Mouse (Mus musculus): ENCODE measurements around the gene Lmx1b. TPM values are rescaled to one million over a fixed set of nuclear protein-coding genes. Genes with fewer than 3 reads are reported as not detected.

The Lmx1b gene
- polyA plus RNA-seq, 1 experiment from 2014 or later, result 0.04 TPM

- peaks cover 30% of the 10 kb centered on the region for H3K4me1 ChIP-seq (replicated peaks)
- 1% methylated on average over 42 of the region's 42 CpGs for whole genome bisulfite sequencing
- H3K9me3 ChIP-seq (replicated peaks), result no peaks in the 10 kb centered on the region
- H3K4me2 ChIP-seq, result peak overlapping the region; percentile 56
- H3K27me3 ChIP-seq (replicated peaks), result peaks cover 98% of the 10 kb centered on the region
- H3K27ac ChIP-seq (ENCODE audit: poor library complexity, severe bottlenecking), result no peak overlapping the region
- no peaks in the 10 kb centered on the region for H3K36me3 ChIP-seq
- peak overlapping the region; percentile 28 for H3K4me3 ChIP-seq
- ATAC-seq (ENCODE audit: insufficient number of reproducible peaks, low FRiP score), result no peak
- no peak overlapping the region for H3K9ac ChIP-seq
Measured at GRCm38 (mm10) chr2:33642650-33643458, 2.5 kb upstream of the Lmx1b start.

GRCm38 (mm10) chr2:33641859-33642571 is 1.7 kb upstream of the Lmx1b start:
- no peak for ATAC-seq (ENCODE audit: insufficient number of reproducible peaks, low FRiP score)
- peaks cover 30% of the 10 kb centered on the region for H3K4me1 ChIP-seq (replicated peaks)
- peaks cover 98% of the 10 kb centered on the region for H3K27me3 ChIP-seq (replicated peaks)
- 1% methylated on average over 41 of the region's 41 CpGs for WGBS
- H3K9me3 ChIP-seq (replicated peaks), result no peaks in the 10 kb centered on the region
- peak overlapping the region; percentile 56 for H3K4me2 ChIP-seq
- peak overlapping the region; percentile 28 for H3K4me3 ChIP-seq
- H3K27ac ChIP-seq (ENCODE audit: poor library complexity, severe bottlenecking), result no peak overlapping the region
- H3K36me3 ChIP-seq, result no peaks in the 10 kb centered on the region
- no peak overlapping the region for H3K9ac ChIP-seq

- Histone ChIP-seq H3K4me1 (replicated peaks) (peaks cover 30% of the 10 kb centered on the region), H3K4me3 (peak overlapping the region; percentile 57), H3K27me3 (replicated peaks) (peaks cover 91% of the 10 kb centered on the region), H3K9ac (peak overlapping the region; percentile 63; the same call in 1 of the 2 replicates), H3K27ac (ENCODE audit: poor library complexity, severe bottlenecking) (no peak overlapping the region), H3K36me3 (no peaks in the 10 kb centered on the region), H3K9me3 (replicated peaks) (no peaks in the 10 kb centered on the region), H3K4me2 (peak overlapping the region; percentile 90)
- WGBS, result under 1% methylated on average over 54 of the region's 56 CpGs
- peak; percentile 24; the same call in 1 of the 2 replicates for ATAC-seq (ENCODE audit: insufficient number of reproducible peaks, low FRiP score)
Measured at GRCm38 (mm10) chr2:33640978-33641858, 907 bp upstream of the Lmx1b start.

- peak overlapping the region; percentile 57 for H3K4me3 ChIP-seq
- peaks cover 91% of the 10 kb centered on the region for H3K27me3 ChIP-seq (replicated peaks)
- no peaks in the 10 kb centered on the region for H3K36me3 ChIP-seq
- H3K9ac ChIP-seq, result no peak overlapping the region
- WGBS, result 1% methylated on average over 71 of the region's 71 CpGs
- H3K4me1 ChIP-seq (replicated peaks), result peaks cover 30% of the 10 kb centered on the region
- H3K9me3 ChIP-seq (replicated peaks), result no peaks in the 10 kb centered on the region
- no peak overlapping the region for H3K27ac ChIP-seq (ENCODE audit: poor library complexity, severe bottlenecking)
- H3K4me2 ChIP-seq, result peak overlapping the region; percentile 60
- 0 out of 2 replicates have a peak, but pooled peaks have one; percentile 16 for ATAC-seq (ENCODE audit: insufficient number of reproducible peaks, low FRiP score)
Measured at GRCm38 (mm10) chr2:33639301-33640170, 775 bp downstream of the Lmx1b start.

- Histone ChIP-seq H3K9ac (no peak overlapping the region), H3K36me3 (no peaks in the 10 kb centered on the region), H3K4me3 (no peak overlapping the region), H3K4me1 (replicated peaks) (peaks cover 30% of the 10 kb centered on the region), H3K4me2 (no peak overlapping the region), H3K27ac (ENCODE audit: poor library complexity, severe bottlenecking) (no peak overlapping the region), H3K9me3 (replicated peaks) (no peaks in the 10 kb centered on the region), H3K27me3 (replicated peaks) (peaks cover 91% of the 10 kb centered on the region)
- no peak for ATAC-seq (ENCODE audit: insufficient number of reproducible peaks, low FRiP score)
- 23% methylated on average over 6 of the region's 6 CpGs for WGBS
Measured at GRCm38 (mm10) chr2:33638141-33638733, 2.1 kb downstream of the Lmx1b start.

GRCm38 (mm10) chr2:33637288-33637687 is 3.0 kb downstream of the Lmx1b start:
- no peaks in the 10 kb centered on the region for H3K9me3 ChIP-seq (replicated peaks)
- 2% methylated on average over 7 of the region's 7 CpGs for WGBS
- no peak overlapping the region for H3K4me2 ChIP-seq
- H3K4me3 ChIP-seq, result no peak overlapping the region
- peaks cover 91% of the 10 kb centered on the region for H3K27me3 ChIP-seq (replicated peaks)
- no peak overlapping the region for H3K27ac ChIP-seq (ENCODE audit: poor library complexity, severe bottlenecking)
- no peaks in the 10 kb centered on the region for H3K36me3 ChIP-seq
- no peak overlapping the region for H3K9ac ChIP-seq
- no peak for ATAC-seq (ENCODE audit: insufficient number of reproducible peaks, low FRiP score)
- peaks cover 24% of the 10 kb centered on the region for H3K4me1 ChIP-seq (replicated peaks)

- no peaks in the 10 kb centered on the region for H3K9me3 ChIP-seq (replicated peaks)
- ATAC-seq (ENCODE audit: insufficient number of reproducible peaks, low FRiP score), result no peak
- no peak overlapping the region for H3K9ac ChIP-seq
- no peak overlapping the region for H3K4me3 ChIP-seq
- WGBS, result under 1% methylated on average over 26 of the region's 26 CpGs
- H3K4me2 ChIP-seq, result no peak overlapping the region
- no peaks in the 10 kb centered on the region for H3K36me3 ChIP-seq
- H3K27ac ChIP-seq (ENCODE audit: poor library complexity, severe bottlenecking), result no peak overlapping the region
- peaks cover 91% of the 10 kb centered on the region for H3K27me3 ChIP-seq (replicated peaks)
- peaks cover 22% of the 10 kb centered on the region for H3K4me1 ChIP-seq (replicated peaks)
Measured at GRCm38 (mm10) chr2:33636628-33637188, 3.6 kb downstream of the Lmx1b start.

GRCm38 (mm10) chr2:33636117-33636521 is 4.2 kb downstream of the Lmx1b start:
- ATAC-seq (ENCODE audit: insufficient number of reproducible peaks, low FRiP score), result no peak
- Histone ChIP-seq H3K27ac (ENCODE audit: poor library complexity, severe bottlenecking) (no peak overlapping the region), H3K27me3 (replicated peaks) (peaks cover 92% of the 10 kb centered on the region), H3K9ac (no peak overlapping the region), H3K36me3 (no peaks in the 10 kb centered on the region), H3K4me2 (0 out of 2 replicates have a peak overlapping the region, but pooled peaks have one; percentile 1), H3K9me3 (replicated peaks) (no peaks in the 10 kb centered on the region), H3K4me3 (no peak overlapping the region), H3K4me1 (replicated peaks) (peaks cover 24% of the 10 kb centered on the region)
- WGBS, result under 1% methylated on average over 21 of the region's 21 CpGs

- 2% methylated on average over 19 of the region's 19 CpGs for WGBS
- ATAC-seq (ENCODE audit: insufficient number of reproducible peaks, low FRiP score), result no peak
- Histone ChIP-seq H3K4me1 (replicated peaks) (peaks cover 21% of the 10 kb centered on the region), H3K4me2 (no peak overlapping the region), H3K9me3 (replicated peaks) (no peaks in the 10 kb centered on the region), H3K36me3 (no peaks in the 10 kb centered on the region), H3K27ac (ENCODE audit: poor library complexity, severe bottlenecking) (no peak overlapping the region), H3K4me3 (no peak overlapping the region), H3K9ac (no peak overlapping the region), H3K27me3 (replicated peaks) (peaks cover 91% of the 10 kb centered on the region)
Measured at GRCm38 (mm10) chr2:33635323-33636116, 4.8 kb downstream of the Lmx1b start.

Measured in heart, embryonic 12.5 days (tissue).